Mouse (Mus musculus) heart, adult 9 months (tissue): ENCODE measurements around the gene Epha4.
A peak's percentile ranks its signal among the peaks of the same experiment; 100 is the strongest.

Source experiments
- DNase-seq, 2 experiments: peaks; one replicate each; pipeline ENCODE4 v3.0.0; 2022; ENCODE audit warnings: low spot score in 2 of 2

Epha4 gene

GRCm38 (mm10) chr1:77514963-77515650 is at the start of gene Epha4:
Gene Epha4 (minus strand): TSS chr1:77515088.
- DNase-seq: peak; percentile 92 to 93

- DNase-seq: no peak
Measured at GRCm38 (mm10) chr1:77556199-77556598, 41.3 kb upstream of the Epha4 start.

- no peak for DNase-seq
Measured at GRCm38 (mm10) chr1:77551927-77552326, 37.0 kb upstream of the Epha4 start.

- no peak for DNase-seq
Measured at GRCm38 (mm10) chr1:77545722-77546121, 30.8 kb upstream of the Epha4 start.

- no peak for DNase-seq
Measured at GRCm38 (mm10) chr1:77545035-77545434, 30.1 kb upstream of the Epha4 start.

GRCm38 (mm10) chr1:77544279-77544678 is 29.4 kb upstream of the Epha4 start:
- no peak for DNase-seq

GRCm38 (mm10) chr1:77539945-77540344 is 25.1 kb upstream of the Epha4 start:
- no peak for DNase-seq

- no peak for DNase-seq
Measured at GRCm38 (mm10) chr1:77538559-77538958, 23.7 kb upstream of the Epha4 start.

GRCm38 (mm10) chr1:77535905-77536304 is 21.0 kb upstream of the Epha4 start:
- DNase-seq: peak in 1 of 2 experiments; percentile 12

GRCm38 (mm10) chr1:77532576-77533183 is 17.8 kb upstream of the Epha4 start:
- no peak for DNase-seq

GRCm38 (mm10) chr1:77531934-77532575 is 17.2 kb upstream of the Epha4 start:
- no peak for DNase-seq

- DNase-seq: no peak
Measured at GRCm38 (mm10) chr1:77525082-77525481, 10.2 kb upstream of the Epha4 start.

- no peak for DNase-seq
Measured at GRCm38 (mm10) chr1:77523354-77523753, 8.5 kb upstream of the Epha4 start.

- DNase-seq: no peak
Measured at GRCm38 (mm10) chr1:77521640-77522539, 7.0 kb upstream of the Epha4 start.

GRCm38 (mm10) chr1:77518715-77519114 is 3.8 kb upstream of the Epha4 start:
- DNase-seq: no peak

- peak; percentile 83 to 91 for DNase-seq
Measured at GRCm38 (mm10) chr1:77516203-77516991, 1.5 kb upstream of the Epha4 start.

GRCm38 (mm10) chr1:77515651-77515981 is 728 bp upstream of the Epha4 start:
- peak; percentile 24 to 35 for DNase-seq

- peak; percentile 66 to 68 for DNase-seq
Measured at GRCm38 (mm10) chr1:77514325-77514962, 444 bp downstream of the Epha4 start.

- peak in 1 of 2 experiments; percentile 21 for DNase-seq
Measured at GRCm38 (mm10) chr1:77513959-77514324, 946 bp downstream of the Epha4 start.

GRCm38 (mm10) chr1:77513411-77513941 is 1.4 kb downstream of the Epha4 start:
- peak; percentile 56 to 63 for DNase-seq
